Mouse (Mus musculus): ENCODE measurements around the gene Inafm2.

- no peak for TF ChIP-seq POLR2A (IDR thresholded peaks at IDR 0.05; ENCODE audit: insufficient read depth, low read length)
- no peak for TF ChIP-seq CTCF (IDR thresholded peaks at IDR 0.05; ENCODE audit: low read depth, low read length)
Observed at GRCm38 (mm10) chr2:118729194-118729593, 16.4 kb upstream of the Inafm2 start.

Data from ES-Bruce4 (cell line).